Mouse (Mus musculus) Muller cell, postnatal 12 days (primary cell): ENCODE results near the gene Ltbr.

ENCODE experiments used
- DNase-seq: peaks from one replicate; pipeline ENCODE4 v3.0.0-alpha.2; 2015; ENCODE audit errors: inconsistent ontology term

Gene Ltbr

DNA sequence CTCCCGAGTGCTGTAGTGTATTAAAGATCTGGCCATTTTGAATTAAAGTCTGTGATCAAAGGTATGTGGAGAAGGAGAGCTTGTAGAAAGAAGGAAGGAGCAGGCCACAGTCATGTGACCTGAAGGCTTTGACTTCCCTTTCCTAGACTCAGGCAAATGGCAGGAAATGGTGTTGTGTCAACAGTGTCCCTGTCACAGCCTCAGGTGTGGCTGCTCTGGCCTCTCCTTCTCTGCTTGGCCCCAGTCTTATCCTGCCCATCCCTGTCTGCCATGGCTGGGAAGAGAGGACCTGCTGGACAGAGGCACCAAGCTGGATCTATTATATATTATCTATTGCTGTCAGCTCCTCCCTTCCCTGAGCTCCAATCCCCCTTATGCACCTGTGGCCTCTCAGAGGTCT, 31.9 kb upstream of the Ltbr start:
- DNase-seq = no peak

DNA sequence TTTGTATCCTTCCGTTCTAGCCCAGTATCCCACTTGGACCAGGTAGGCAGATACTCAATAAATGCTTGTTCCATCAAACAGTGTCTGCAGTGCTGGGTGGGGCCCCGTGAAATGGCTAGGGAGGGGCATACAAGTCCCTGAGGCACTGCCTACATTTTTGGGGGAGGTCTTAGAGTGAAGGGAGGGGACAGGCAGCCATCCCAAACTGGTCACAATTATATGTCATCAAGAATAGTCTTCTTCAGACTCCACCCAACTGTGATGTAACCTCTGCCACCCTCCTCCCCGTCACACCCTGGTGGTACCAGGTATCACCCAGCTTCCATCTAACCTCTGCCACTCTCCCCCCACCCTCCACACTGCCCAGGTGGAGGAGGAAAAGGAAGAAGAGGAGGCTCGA, 31.2 kb upstream of the Ltbr start:
- DNase-seq = no peak

GRCm38 (mm10) chr6:125344084-125344483, 30.4 kb upstream of the Ltbr start:
- DNase-seq = no peak

GRCm38 (mm10) chr6:125342198-125342597, 28.5 kb upstream of the Ltbr start:
- DNase-seq = no peak

DNA sequence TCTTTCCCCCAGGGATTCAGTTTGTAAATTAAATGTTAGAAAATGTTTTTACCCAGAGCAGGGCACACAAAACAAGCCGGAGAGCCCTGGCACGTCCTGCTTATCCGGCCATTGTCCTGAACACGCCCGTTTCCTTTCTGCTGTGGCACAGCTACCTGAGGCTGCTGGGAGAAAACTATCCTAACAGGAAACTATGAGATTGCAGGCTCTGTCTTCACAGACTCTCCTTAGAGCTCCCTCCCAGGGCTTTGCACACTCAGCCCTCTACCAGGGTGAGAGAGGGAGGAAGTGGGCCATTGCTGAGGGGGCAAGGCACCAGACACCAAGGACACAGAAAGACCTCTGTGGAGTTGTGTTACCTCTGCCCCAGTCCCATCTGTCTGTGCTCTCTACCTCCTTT, 26.6 kb upstream of the Ltbr start:
- DNase-seq = no peak

- DNase-seq = no peak
Measured at GRCm38 (mm10) chr6:125338791-125339660, 25.3 kb upstream of the Ltbr start.

- DNase-seq = no peak
Measured at GRCm38 (mm10) chr6:125334356-125334755, 20.7 kb upstream of the Ltbr start.

DNA sequence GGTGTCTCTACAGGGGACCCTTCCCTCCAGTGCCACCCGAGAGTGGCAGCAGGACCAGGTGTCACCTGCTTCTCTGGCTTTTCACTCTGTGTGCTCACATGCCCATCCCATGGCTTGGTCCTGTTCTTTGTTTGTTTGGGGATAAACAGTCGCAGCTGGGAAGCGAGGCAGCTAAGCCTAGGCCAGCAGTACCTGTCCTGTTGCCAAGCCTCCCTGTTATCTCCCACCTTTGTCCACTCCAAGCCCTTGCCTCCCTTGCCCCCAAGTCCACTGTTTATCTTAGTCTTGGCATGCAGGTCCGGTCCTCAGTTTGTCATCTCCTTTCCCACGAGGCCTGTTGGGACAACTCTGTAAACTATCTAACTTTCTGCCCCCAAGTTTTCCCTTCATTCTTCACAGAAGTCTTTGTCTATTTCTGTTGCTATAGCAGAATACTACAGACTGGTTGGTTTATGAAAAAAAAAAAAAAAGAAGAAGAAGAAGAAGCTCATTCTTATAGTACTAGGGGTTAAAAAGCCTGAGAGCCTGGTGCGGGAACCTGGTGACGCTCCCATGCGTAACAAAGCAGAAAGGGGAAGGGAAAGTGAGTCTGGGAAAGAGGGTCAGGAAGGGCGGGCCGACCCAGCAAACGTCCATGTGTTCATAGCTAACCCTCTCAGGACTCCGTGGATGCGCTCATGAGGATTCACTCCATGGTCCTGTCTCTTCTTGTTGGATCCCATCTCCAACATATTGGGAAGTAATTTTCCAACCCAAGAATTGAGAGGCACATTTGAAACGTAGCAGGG, 19.6 kb upstream of the Ltbr start:
- DNase-seq = no peak

GRCm38 (mm10) chr6:125330626-125331326, 17.1 kb upstream of the Ltbr start:
- DNase-seq = peak; percentile 90

- DNase-seq = no peak
Measured at GRCm38 (mm10) chr6:125328243-125328642, 14.6 kb upstream of the Ltbr start.

DNA sequence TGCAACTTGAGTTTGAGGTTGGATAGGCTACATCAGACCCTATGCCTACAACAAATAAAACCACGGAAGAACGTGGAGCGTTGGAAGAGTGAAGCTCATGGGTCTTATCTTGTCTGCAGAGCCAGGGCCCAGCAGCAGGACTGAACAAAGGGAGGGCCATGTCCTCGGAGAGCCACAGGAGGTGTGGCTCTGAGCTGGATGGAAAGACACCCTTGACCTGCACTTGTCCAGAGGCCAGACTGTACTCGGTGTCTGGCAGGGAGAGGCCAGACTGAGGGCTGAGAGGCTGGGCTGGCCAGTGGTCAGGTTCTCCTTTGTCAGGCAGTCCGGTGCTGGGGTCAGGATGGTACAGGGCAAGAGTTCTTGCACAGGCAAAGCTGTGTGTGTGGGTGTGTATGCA, 11.7 kb upstream of the Ltbr start:
- DNase-seq = no peak

DNA sequence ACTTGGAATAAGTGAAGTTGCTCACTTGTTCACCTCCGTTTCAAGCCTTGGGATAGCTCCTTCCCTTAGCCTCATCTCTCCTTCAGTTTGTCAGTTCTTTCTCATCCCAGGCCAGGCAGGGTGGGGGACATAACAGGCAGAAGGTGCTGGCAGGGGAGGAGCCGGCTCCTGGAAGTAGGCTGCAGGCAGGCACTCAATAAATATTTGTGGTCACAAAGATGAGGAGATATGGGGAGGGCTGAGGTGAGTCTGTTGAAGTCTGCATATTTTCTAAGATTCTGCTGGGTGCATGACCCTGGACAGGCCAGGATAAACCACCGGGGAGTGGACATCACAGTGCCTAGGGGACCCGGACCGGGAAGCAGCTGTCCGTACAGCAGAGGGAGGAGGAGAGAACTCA, 9.9 kb upstream of the Ltbr start:
- peak; percentile 12 for DNase-seq

DNA sequence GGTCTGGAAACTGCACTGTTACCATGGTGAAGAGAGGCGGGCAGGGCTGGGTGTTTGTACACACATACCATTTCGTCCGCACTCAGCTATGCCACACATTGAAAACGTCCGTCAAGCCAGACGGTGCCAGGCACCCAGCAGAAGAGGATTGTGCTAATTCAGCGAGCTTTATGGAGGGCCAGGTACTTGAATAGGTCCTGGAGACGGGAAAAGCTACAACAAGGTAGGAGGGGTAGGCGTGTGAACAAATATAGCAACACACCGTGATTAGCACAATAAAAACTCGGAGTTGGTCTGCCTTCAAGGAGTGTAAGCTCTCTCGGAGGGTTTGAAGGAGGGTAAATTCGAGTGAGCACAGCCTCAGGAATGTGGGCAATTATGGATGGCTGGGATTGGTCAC, 9.1 kb upstream of the Ltbr start:
- no peak for DNase-seq

DNA sequence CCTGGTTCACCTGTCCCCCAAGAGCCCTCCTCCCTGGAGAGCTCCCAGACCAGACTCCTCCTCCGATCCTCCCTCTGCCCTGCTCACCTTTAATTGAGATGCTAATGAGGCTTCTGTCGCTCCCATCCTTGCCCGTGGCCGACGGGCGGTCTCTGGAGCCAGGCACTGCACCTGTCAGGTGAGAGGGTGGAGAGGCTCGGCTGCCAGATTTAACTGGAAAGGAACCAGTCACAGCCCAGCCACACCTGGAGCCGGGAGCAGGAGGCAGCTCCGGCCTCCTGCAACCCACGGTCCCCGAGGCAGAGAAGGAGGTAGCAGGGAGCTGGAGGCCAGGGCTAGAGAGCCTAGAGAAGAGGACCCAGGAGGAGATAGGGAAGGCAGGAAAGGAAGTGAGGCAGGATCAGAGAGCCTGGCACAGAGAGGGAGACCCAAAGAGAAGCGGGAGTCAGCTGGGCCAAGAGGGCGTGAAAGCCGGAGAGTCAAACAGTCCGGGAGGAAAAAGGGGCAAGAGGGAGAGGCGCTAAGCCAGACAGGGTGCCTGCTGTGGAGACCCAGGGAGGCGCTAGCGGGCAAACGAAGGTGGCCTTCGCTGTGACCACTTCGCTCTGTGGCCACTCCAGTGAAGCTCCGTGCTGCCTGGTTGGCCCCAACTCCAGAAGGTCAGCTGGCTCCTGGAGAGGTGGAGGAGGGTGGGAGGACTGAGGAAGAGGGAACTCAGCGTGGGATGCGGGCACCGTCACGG, 7.6 kb upstream of the Ltbr start:
- DNase-seq = no peak

DNA sequence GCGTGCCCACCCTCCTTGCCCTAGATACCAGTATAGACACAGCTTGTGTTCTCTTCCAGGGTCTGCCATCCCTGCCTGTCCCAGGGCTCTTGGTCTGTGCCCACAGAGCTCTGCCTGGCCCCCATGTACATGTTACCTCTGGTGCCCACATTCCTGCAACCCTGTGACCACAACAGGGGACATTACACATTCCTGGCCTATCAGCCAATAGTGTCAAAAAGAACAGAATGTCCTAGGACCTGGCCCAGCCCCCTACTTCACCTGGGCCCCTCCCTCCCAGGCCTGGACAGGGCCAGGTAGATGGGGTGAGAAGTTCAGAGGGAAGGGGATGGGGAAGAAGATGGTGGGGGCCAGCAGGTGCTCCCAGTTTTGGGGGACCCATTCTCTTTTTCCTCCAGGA, 6.6 kb upstream of the Ltbr start, which contains the start of gene Scnn1a:
TSS of gene Scnn1a (plus strand) at position 337 of the 400 bp plus-strand sequence.
- DNase-seq = no peak

GRCm38 (mm10) chr6:125319919-125320296, 6.2 kb upstream of the Ltbr start:
- no peak for DNase-seq

GRCm38 (mm10) chr6:125318981-125319918, 5.6 kb upstream of the Ltbr start:
- peak; percentile 36 for DNase-seq

GRCm38 (mm10) chr6:125317077-125317476, 3.4 kb upstream of the Ltbr start:
- DNase-seq = peak; percentile 25

GRCm38 (mm10) chr6:125314746-125315145, 1.1 kb upstream of the Ltbr start:
- DNase-seq = no peak

DNA sequence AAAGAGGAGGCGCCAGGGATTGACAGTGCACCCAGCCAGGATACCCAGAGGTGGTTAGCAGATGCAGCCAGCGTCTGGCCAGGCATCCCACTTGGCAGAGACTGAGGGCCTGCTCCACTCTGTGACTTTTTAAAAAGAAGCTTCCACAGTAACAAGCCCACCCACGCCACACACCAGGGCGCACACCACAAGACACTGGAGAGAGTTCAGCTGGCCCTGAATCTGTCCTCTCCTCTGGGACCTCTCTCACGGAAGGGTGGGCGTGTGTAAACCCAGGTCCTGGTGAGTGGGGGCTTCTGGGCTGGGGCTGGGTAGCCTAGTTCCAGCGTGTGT, 512 bp upstream of the Ltbr start:
- no peak for DNase-seq
